Mouse (Mus musculus) lung, adult 2 months (tissue): ENCODE measurements around the gene Tnfaip1.

Experiments used
- CTCF ChIP-seq: fragments of 200-500 bp; IDR thresholded peaks from 2 replicates; pipeline ENCODE4 v1.5.1; 2011; ENCODE audit warnings: mild to moderate bottlenecking, low read length, control low read depth; ENCODE audit not compliant: insufficient read depth
- POLR2A ChIP-seq: fragments of 200-500 bp; IDR thresholded peaks from 2 replicates; pipeline ENCODE4 v1.6.1; 2011; ENCODE audit warnings: low read depth, mild to moderate bottlenecking, control low read depth, low read length, borderline replicate concordance; ENCODE audit errors: extremely low read depth

DNA sequence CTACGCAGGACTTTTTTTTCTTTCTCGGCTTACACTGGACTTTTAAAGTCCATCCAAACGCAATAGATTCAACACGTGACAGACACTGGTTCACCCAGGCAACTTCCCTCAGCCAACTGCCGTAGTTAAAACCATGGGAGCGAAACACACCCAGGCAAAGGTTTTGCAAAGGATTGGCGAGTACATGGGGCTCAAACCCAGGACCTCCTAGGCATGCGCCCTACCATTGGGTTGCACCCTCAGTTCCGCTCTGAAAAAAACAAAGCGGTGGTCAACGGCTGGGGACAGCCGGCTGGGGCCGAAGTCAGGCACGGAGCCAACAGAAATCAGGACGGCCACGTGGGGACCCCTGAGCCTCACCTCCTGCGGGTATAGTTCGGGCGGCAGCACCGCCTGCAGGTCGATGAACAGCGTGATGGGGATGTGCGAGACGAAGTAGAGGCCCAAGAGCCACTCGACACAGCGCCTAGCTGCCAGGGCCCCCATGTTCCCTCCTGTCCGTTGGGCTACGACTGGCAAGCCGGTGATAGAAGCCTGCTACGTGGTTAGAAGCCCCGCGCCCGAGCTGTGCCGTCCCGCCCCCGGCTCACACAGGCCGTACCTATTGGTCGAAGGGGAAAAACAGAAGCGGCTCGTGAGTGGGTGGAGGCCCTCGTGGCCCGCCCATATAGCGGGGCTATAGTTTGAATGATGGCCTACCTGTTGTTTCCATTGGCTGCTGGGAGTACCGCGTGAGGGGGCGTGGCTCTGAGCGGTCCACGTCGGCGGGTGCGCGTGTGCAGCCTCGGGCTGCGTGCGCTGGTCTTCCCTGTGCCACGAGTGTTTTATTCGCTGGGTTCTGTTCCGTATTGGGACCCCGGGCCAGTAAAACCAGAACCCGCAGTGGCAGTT lies 14.3 kb upstream of the Tnfaip1 start, which contains the start of gene Tmem97:
- peak; percentile 80; the same call in 1 of the 2 replicates for TF ChIP-seq POLR2A
- TF ChIP-seq CTCF, result no peak
